Mouse (Mus musculus) heart, embryonic 13.5 days (tissue): ENCODE results near the gene Nyap1. TPM values are rescaled to one million over a fixed set of nuclear protein-coding genes. Genes with fewer than 3 reads are reported as not detected.

Experiments
- ATAC-seq: fragments of 200-750 bp; cut with Nextera tagmentation; 2 replicates; pipeline ENCODE4 v1.8.0; 2017; ENCODE audit warnings: moderate TSS enrichment; ENCODE audit not compliant: insufficient number of reproducible peaks, low FRiP score, low TSS enrichment; ENCODE audit errors: extremely low read depth
- H3K27ac ChIP-seq: fragments of 300-500 bp; sonication (generic); replicated peaks from 2 replicates; pipeline ENCODE4 v1.5.1; 2015; ENCODE audit warnings: moderate library complexity, mild to moderate bottlenecking, inconsistent platforms
- H3K27me3 ChIP-seq: fragments of 300-500 bp; sonication (generic); replicated peaks from 2 replicates; pipeline ENCODE4 v1.6.1; 2015; ENCODE audit warnings: mild to moderate bottlenecking, inconsistent platforms
- H3K36me3 ChIP-seq: fragments of 300-500 bp; sonication (generic); 2 replicates; pipeline ENCODE4 v1.6.1; 2015; ENCODE audit warnings: mild to moderate bottlenecking, inconsistent platforms
- H3K4me1 ChIP-seq: fragments of 300-500 bp; sonication (generic); 2 replicates; pipeline ENCODE4 v1.6.1; 2015; ENCODE audit warnings: inconsistent platforms
- H3K4me2 ChIP-seq: fragments of 300-500 bp; sonication (generic); 2 replicates; pipeline ENCODE4 v1.6.1; 2015; ENCODE audit warnings: inconsistent platforms, mild to moderate bottlenecking, moderate library complexity
- H3K4me3 ChIP-seq: fragments of 300-500 bp; sonication (generic); 2 replicates; pipeline ENCODE4 v1.5.1; 2015; ENCODE audit warnings: moderate library complexity, mild to moderate bottlenecking, inconsistent platforms
- H3K9ac ChIP-seq: fragments of 300-500 bp; sonication (generic); 2 replicates; pipeline ENCODE4 v1.6.1; 2015; ENCODE audit warnings: inconsistent platforms, mild to moderate bottlenecking, moderate library complexity
- H3K9me3 ChIP-seq: fragments of 300-500 bp; sonication (generic); 2 replicates; pipeline ENCODE4 v1.6.1; 2016; ENCODE audit warnings: inconsistent platforms
- WGBS: fragments of 180-500 bp; shearing (Covaris S2); methylation state at CpG from one replicate; pipeline ENCODE4 v1.1.7; 2015; ENCODE audit warnings: mixed read lengths; 5-methylcytosine and 5-hydroxymethylcytosine counted together
- polyA plus RNA-seq: library from polyadenylated mRNA; unstranded; fragments of >200 nt; fragmentation: Nextera tagmentation; extraction: Ambion mirVana; gene quantifications from 2 replicates; pipeline ENCODE4 v1.2.1, GENCODE M21; 2015

Nyap1 gene
- polyA plus RNA-seq, 1 experiment from 2014 or later = 1.5 TPM

GRCm38 (mm10) chr5:137689974-137690373 is 51.4 kb downstream of the Nyap1 start:
- H3K9ac ChIP-seq = peak overlapping the region; percentile 2; the same call in 1 of the 2 replicates
- no peaks in the 10 kb centered on the region for H3K36me3 ChIP-seq
- no peak overlapping the region for H3K4me3 ChIP-seq
- H3K9me3 ChIP-seq = no peaks in the 10 kb centered on the region
- no peaks in the 10 kb centered on the region for H3K27me3 ChIP-seq
- H3K4me2 ChIP-seq = peak overlapping the region; percentile 41
- peak overlapping the region; percentile 68 for H3K27ac ChIP-seq
- H3K4me1 ChIP-seq = peaks cover 15% of the 10 kb centered on the region
- WGBS = 85% methylated on average over 3 of the region's 3 CpGs
- ATAC-seq = no peak

GRCm38 (mm10) chr5:137686127-137686790 is 55.1 kb downstream of the Nyap1 start:
- no peak for ATAC-seq
- Histone ChIP-seq H3K9ac (no peak overlapping the region), H3K27ac (no peak overlapping the region; the same call in 1 of the 2 replicates), H3K36me3 (peaks cover 5% of the 10 kb centered on the region), H3K4me1 (peaks cover 38% of the 10 kb centered on the region), H3K4me3 (no peak overlapping the region), H3K4me2 (peak overlapping the region; percentile 87), H3K27me3 (no peaks in the 10 kb centered on the region), H3K9me3 (no peaks in the 10 kb centered on the region)
- 61% methylated on average over 6 of the region's 6 CpGs for WGBS

GRCm38 (mm10) chr5:137685653-137686052 is 55.8 kb downstream of the Nyap1 start:
- H3K4me2 ChIP-seq = peak overlapping the region; percentile 87
- H3K9me3 ChIP-seq = no peaks in the 10 kb centered on the region
- no peak for ATAC-seq
- H3K4me1 ChIP-seq = peaks cover 39% of the 10 kb centered on the region
- H3K36me3 ChIP-seq = peaks cover 5% of the 10 kb centered on the region
- no peak overlapping the region for H3K4me3 ChIP-seq
- no peaks in the 10 kb centered on the region for H3K27me3 ChIP-seq
- 84% methylated on average over 3 of the region's 3 CpGs for WGBS
- H3K27ac ChIP-seq = no peak overlapping the region
- H3K9ac ChIP-seq = 0 out of 2 replicates have a peak overlapping the region, but pooled peaks have one; percentile 11

- Histone ChIP-seq H3K36me3 (peaks cover 9% of the 10 kb centered on the region), H3K9ac (peak within 1 kb of the TSS; percentile 87), H3K4me3 (peak within 1 kb of the TSS; percentile 73), H3K27ac (peak within 1 kb of the TSS; percentile 72), H3K4me1 (peaks cover 38% of the 10 kb centered on the region), H3K9me3 (no peaks in the 10 kb centered on the region), H3K4me2 (peak within 1 kb of the TSS; percentile 87), H3K27me3 (no peaks in the 10 kb centered on the region)
- under 1% methylated on average over 60 of the region's 62 CpGs for WGBS
- ATAC-seq = peak; percentile 97
Observed at GRCm38 (mm10) chr5:137684294-137685123, 56.9 kb downstream of the Nyap1 start, which contains the start of gene Agfg2. Agfg2 (minus strand) TSS chr5:137684726.

- no peaks in the 10 kb centered on the region for H3K27me3 ChIP-seq
- H3K36me3 ChIP-seq = peaks cover 9% of the 10 kb centered on the region
- H3K9ac ChIP-seq = peak overlapping the region; percentile 87
- 8% methylated on average over 28 of the region's 28 CpGs for WGBS
- peaks cover 38% of the 10 kb centered on the region for H3K4me1 ChIP-seq
- H3K9me3 ChIP-seq = no peaks in the 10 kb centered on the region
- peak overlapping the region; percentile 73 for H3K4me3 ChIP-seq
- no peak for ATAC-seq
- peak overlapping the region; percentile 72 for H3K27ac ChIP-seq
- H3K4me2 ChIP-seq = peak overlapping the region; percentile 87
Observed at GRCm38 (mm10) chr5:137683388-137684293, 57.8 kb downstream of the Nyap1 start.

GRCm38 (mm10) chr5:137682526-137682925 is 58.9 kb downstream of the Nyap1 start:
- H3K9me3 ChIP-seq = no peaks in the 10 kb centered on the region
- no peak overlapping the region for H3K9ac ChIP-seq
- H3K4me2 ChIP-seq = peak overlapping the region; percentile 87; the same call in 1 of the 2 replicates
- H3K27me3 ChIP-seq = no peaks in the 10 kb centered on the region
- 89% methylated on average over 6 of the region's 6 CpGs for WGBS
- H3K4me3 ChIP-seq = peak overlapping the region; percentile 6; the same call in 1 of the 2 replicates
- H3K4me1 ChIP-seq = peaks cover 38% of the 10 kb centered on the region
- peaks cover 9% of the 10 kb centered on the region for H3K36me3 ChIP-seq
- no peak for ATAC-seq
- H3K27ac ChIP-seq = no peak overlapping the region

Other genes starting within 250 kb of the Nyap1 start
- gene Pop7, start 239.1 kb downstream of the Nyap1 start, polyA plus RNA-seq = 43.6 and 43.9 TPM in 2 replicates
- 8.4 and 8.8 TPM in 2 replicates for gene Gigyf1, start 223.1 kb downstream of the Nyap1 start, polyA plus RNA-seq
- not detected in 2 replicates for gene Epo, start 208.4 kb downstream of the Nyap1 start, polyA plus RNA-seq
- gene Gnb2, start 208.1 kb downstream of the Nyap1 start, polyA plus RNA-seq = 299 and 300 TPM in 2 replicates
- 0.27 and 0.35 TPM in 2 replicates for gene Actl6b, start 188.1 kb downstream of the Nyap1 start, polyA plus RNA-seq
- gene Tfr2, start 171.8 kb downstream of the Nyap1 start, polyA plus RNA-seq = 0.59 and 2.5 TPM in 2 replicates
- gene Mospd3, start 140.5 kb downstream of the Nyap1 start, polyA plus RNA-seq = 16.4 and 18.4 TPM in 2 replicates
- 113 and 114 TPM in 2 replicates for gene Pcolce, start 127.8 kb downstream of the Nyap1 start, polyA plus RNA-seq
- 0.12 and 0.23 TPM in 2 replicates for gene Fbxo24, start 112.6 kb downstream of the Nyap1 start, polyA plus RNA-seq
- gene Lrch4, start 112.5 kb downstream of the Nyap1 start, polyA plus RNA-seq = 21.8 and 24.2 TPM in 2 replicates
- gene Gm20605, start 112.4 kb downstream of the Nyap1 start, polyA plus RNA-seq = 5.5 TPM in 2 replicates
- 3.9 and 4.1 TPM in 2 replicates for gene Sap25, start 100.3 kb downstream of the Nyap1 start, polyA plus RNA-seq
- gene Irs3, start 95.9 kb downstream of the Nyap1 start, polyA plus RNA-seq = 0.14 TPM in 1 of 2 replicates, not detected in the other
- gene Agfg2, start 56.9 kb downstream of the Nyap1 start, polyA plus RNA-seq = 19.7 and 20.7 TPM in 2 replicates
- 128 and 131 TPM in 2 replicates for gene Tsc22d4, start 4.1 kb upstream of the Nyap1 start, polyA plus RNA-seq
- 18.3 and 22.3 TPM in 2 replicates for gene Ppp1r35, start 37.2 kb upstream of the Nyap1 start, polyA plus RNA-seq
- 6.2 and 8.5 TPM in 2 replicates for gene Mepce, start 46.0 kb upstream of the Nyap1 start, polyA plus RNA-seq
- 7.6 and 7.7 TPM in 2 replicates for gene Zcwpw1, start 46.2 kb upstream of the Nyap1 start, polyA plus RNA-seq
- 2.1 and 4.2 TPM in 2 replicates for gene Pilra, start 94.7 kb upstream of the Nyap1 start, polyA plus RNA-seq
- gene Pilrb1, start 116.5 kb upstream of the Nyap1 start, polyA plus RNA-seq = 0.59 and 0.71 TPM in 2 replicates
- 3.2 and 3.9 TPM in 2 replicates for gene Pilrb2, start 130.2 kb upstream of the Nyap1 start, polyA plus RNA-seq
- gene Cyp3a13, start 180.0 kb upstream of the Nyap1 start, polyA plus RNA-seq = 0.13 TPM in 1 of 2 replicates, not detected in the other
- gene Gjc3, start 221.5 kb upstream of the Nyap1 start, polyA plus RNA-seq = 0.04 TPM in 2 replicates
- gene Azgp1, start 239.9 kb upstream of the Nyap1 start, polyA plus RNA-seq = not detected in 2 replicates